Mouse (Mus musculus): Measurements from ENCODE around the gene Arl15. TPM values are rescaled to one million over a fixed set of nuclear protein-coding genes. Genes with fewer than 3 reads are reported as not detected.

Gene Arl15
- total RNA-seq, 2 experiments from 2014 or later = 5.9 to 8.2 TPM

Other genes with a start within 250 kb of the Arl15 start
- 10 to 100 TPM; 14.1 to 18.5 TPM for gene Snx18, start 175.9 kb upstream of the Arl15 start, total RNA-seq (2021)
- 10 to 100 TPM; 58.1 to 83.0 TPM for gene Hspb3, start 130.8 kb upstream of the Arl15 start, total RNA-seq (2021)